In genomic region chr10:128212148-128212547, GRCm38 (mm10) we compare ENCODE assay signal across 9 mouse cellular contexts. TPM values are rescaled to one million over a fixed set of nuclear protein-coding genes. Genes with fewer than 3 reads are reported as not detected.
DNase-seq lines count a peak whose midpoint lies in the region; ATAC-seq and TF ChIP-seq lines count a peak whose summit lies in the region.
"Had no signal": no experiment of that assay in that cellular context is flagged by ENCODE, and none has a peak within 500 bp of the region (broad histone marks: within the 10 kb centered on the region; RNA-seq: fewer than 3 reads in every experiment).

No protein-coding gene starts in this region.

- WGBS in embryonic facial prominence, embryonic 13.5 days: 36% methylated on average over 6 of the region's 6 CpGs
- 52% methylated on average over 6 of the region's 6 CpGs for WGBS in intestine, embryonic 16.5 days
- WGBS in neural tube, embryonic 12.5 days: 47% methylated on average over 6 of the region's 6 CpGs

- intact Hi-C loops in left cerebral cortex, adult 2 months (cut with DNase I): no loop called here

- peak overlapping the region; percentile 60 for H3K4me3 ChIP-seq in left cerebral cortex, adult 2 months
- peak overlapping the region; percentile 68 for H3K4me3 ChIP-seq in embryonic facial prominence, embryonic 13.5 days
- H3K4me3 ChIP-seq in intestine, embryonic 16.5 days (ENCODE audit: low read length): peak overlapping the region; percentile 58
- H3K4me3 ChIP-seq in neural tube, embryonic 12.5 days: peak overlapping the region; percentile 45; the same call in 1 of the 2 replicates

- H3K4me2 ChIP-seq in embryonic facial prominence, embryonic 13.5 days: peak overlapping the region; percentile 91
- peak overlapping the region; percentile 89 for H3K4me2 ChIP-seq in intestine, embryonic 16.5 days (ENCODE audit: low read depth, low read length)
- peak overlapping the region; percentile 70 for H3K4me2 ChIP-seq in neural tube, embryonic 12.5 days (replicated peaks)

- no peak for DNase-seq in left cerebral cortex, adult 2 months (ENCODE audit: extremely low spot score in 1 of 2, low spot score in 2 of 2)
- no peak for DNase-seq in left cerebral cortex, adult 8-10 months (ENCODE audit: low spot score in 2 of 2)
- DNase-seq in adrenal gland, adult 8-10 months: no peak
- no peak for DNase-seq in left cerebral cortex, adult 18-20 months (ENCODE audit: low spot score in 2 of 2)
- DNase-seq in thymus, postnatal 0 days (ENCODE audit: low spot score): no peak

- peaks cover 14% of the 10 kb centered on the region for H3K36me3 ChIP-seq in embryonic facial prominence, embryonic 13.5 days
- no peaks in the 10 kb centered on the region; the same call in 1 of the 2 replicates for H3K36me3 ChIP-seq in intestine, embryonic 16.5 days (ENCODE audit: control insufficient read depth, insufficient read depth, low read length)
- no peaks in the 10 kb centered on the region for H3K36me3 ChIP-seq in neural tube, embryonic 12.5 days

- no peaks in the 10 kb centered on the region for H3K9me3 ChIP-seq in embryonic facial prominence, embryonic 13.5 days
- H3K9me3 ChIP-seq in intestine, embryonic 16.5 days (ENCODE audit: control insufficient read depth, low read length): no peaks in the 10 kb centered on the region
- no peaks in the 10 kb centered on the region for H3K9me3 ChIP-seq in neural tube, embryonic 12.5 days

- ATAC-seq in embryonic facial prominence, embryonic 13.5 days (ENCODE audit: insufficient number of reproducible peaks, insufficient read depth, low FRiP score, low TSS enrichment, low read depth): no peak
- peak; percentile 12; the same call in 1 of the 2 replicates for ATAC-seq in intestine, embryonic 16.5 days
- peak; percentile 8; the same call in 1 of the 2 replicates for ATAC-seq in neural tube, embryonic 12.5 days (ENCODE audit: low FRiP score, low read depth)

- no peak for TF ChIP-seq CTCF in left cerebral cortex, adult 2 months (IDR thresholded peaks at IDR 0.05)

- H3K27me3 ChIP-seq in embryonic facial prominence, embryonic 13.5 days: peaks cover 6% of the 10 kb centered on the region; the same call in 1 of the 2 replicates
- H3K27me3 ChIP-seq in intestine, embryonic 16.5 days (replicated peaks; ENCODE audit: control insufficient read depth, insufficient read depth, low read length): no peaks in the 10 kb centered on the region
- H3K27me3 ChIP-seq in neural tube, embryonic 12.5 days (replicated peaks): no peaks in the 10 kb centered on the region; the same call in 1 of the 2 replicates

- peak overlapping the region; percentile 78; the same call in 1 of the 2 replicates for H3K9ac ChIP-seq in embryonic facial prominence, embryonic 13.5 days
- no peak overlapping the region for H3K9ac ChIP-seq in intestine, embryonic 16.5 days (ENCODE audit: low read depth, low read length)
- no peak overlapping the region for H3K9ac ChIP-seq in neural tube, embryonic 12.5 days

- peak overlapping the region; percentile 81 for H3K27ac ChIP-seq in left cerebral cortex, adult 2 months
- H3K27ac ChIP-seq in embryonic facial prominence, embryonic 13.5 days: no peak overlapping the region; the same call in 1 of the 2 replicates
- no peak overlapping the region for H3K27ac ChIP-seq in intestine, embryonic 16.5 days (ENCODE audit: low read length)
- no peak overlapping the region for H3K27ac ChIP-seq in neural tube, embryonic 12.5 days

- H3K4me1 ChIP-seq in embryonic facial prominence, embryonic 13.5 days: peaks cover 13% of the 10 kb centered on the region
- peaks cover 11% of the 10 kb centered on the region; the same call in 1 of the 2 replicates for H3K4me1 ChIP-seq in intestine, embryonic 16.5 days (ENCODE audit: control insufficient read depth, insufficient read depth, low read length)
- peaks cover 12% of the 10 kb centered on the region for H3K4me1 ChIP-seq in neural tube, embryonic 12.5 days

RNA-seq across cellular contexts. Expression of gene Spryd4, which starts 0.5 kb away (rescaled TPM):
- total RNA-seq in left cerebral cortex, adult 2 months (2021): 10 to 100 TPM in 1 of 2 experiments, 1 to 10 TPM in 1; 9.5 to 10.4 TPM
- 1 to 10 TPM; 8.4 to 9.4 (median 9.2) TPM for total RNA-seq in left cerebral cortex, adult 8-10 months (2022)
- polyA plus RNA-seq in embryonic facial prominence, embryonic 13.5 days (2015; fragmentation: Nextera tagmentation; extraction: Ambion mirVana): 31.6 and 32.3 TPM in 2 replicates
- polyA plus RNA-seq in intestine, embryonic 16.5 days (2015; fragmentation: Nextera tagmentation; extraction: Ambion mirVana): 36.1 and 40.1 TPM in 2 replicates
- 21.8 and 21.9 TPM in 2 replicates for polyA plus RNA-seq in neural tube, embryonic 12.5 days (2016; fragmentation: Nextera tagmentation; extraction: Ambion mirVana)
- 10 to 100 TPM; 15.3 to 17.3 (median 16.9) TPM for total RNA-seq in adrenal gland, adult 8-10 months (2022)
- total RNA-seq in left cerebral cortex, adult 18-20 months (2021): 10 to 100 TPM; 10.4 to 10.8 TPM
- 15.4 and 17.1 TPM in 2 replicates for polyA plus RNA-seq in thymus, postnatal 0 days (2015; fragmentation: Nextera tagmentation; extraction: Ambion mirVana)

RNA-seq across cellular contexts. Expression of gene Mip, which starts 13.5 kb away (rescaled TPM):
- total RNA-seq in left cerebral cortex, adult 2 months (2021): not detected
- not detected for total RNA-seq in left cerebral cortex, adult 8-10 months (2022)
- polyA plus RNA-seq in embryonic facial prominence, embryonic 13.5 days (2015; fragmentation: Nextera tagmentation; extraction: Ambion mirVana): 0.14 and 0.51 TPM in 2 replicates
- 0.06 TPM in 1 of 2 replicates, not detected in the other for polyA plus RNA-seq in intestine, embryonic 16.5 days (2015; fragmentation: Nextera tagmentation; extraction: Ambion mirVana)
- polyA plus RNA-seq in neural tube, embryonic 12.5 days (2016; fragmentation: Nextera tagmentation; extraction: Ambion mirVana): not detected in 2 replicates
- total RNA-seq in adrenal gland, adult 8-10 months (2022): not detected
- total RNA-seq in left cerebral cortex, adult 18-20 months (2021): not detected
- polyA plus RNA-seq in thymus, postnatal 0 days (2015; fragmentation: Nextera tagmentation; extraction: Ambion mirVana): 0.06 TPM in 1 of 2 replicates, not detected in the other
- total RNA-seq: monocyte, adult 5-6 weeks had no signal

RNA-seq across cellular contexts. Expression of gene Gls2, which starts 17.9 kb away (rescaled TPM):
- total RNA-seq in left cerebral cortex, adult 2 months (2021): 10 to 100 TPM; 36.2 to 37.1 TPM
- total RNA-seq in left cerebral cortex, adult 8-10 months (2022): 10 to 100 TPM; 32.6 to 36.0 (median 34.0) TPM
- polyA plus RNA-seq in embryonic facial prominence, embryonic 13.5 days (2015; fragmentation: Nextera tagmentation; extraction: Ambion mirVana): 2.2 TPM in 2 replicates
- polyA plus RNA-seq in intestine, embryonic 16.5 days (2015; fragmentation: Nextera tagmentation; extraction: Ambion mirVana): 2.2 and 2.8 TPM in 2 replicates
- polyA plus RNA-seq in neural tube, embryonic 12.5 days (2016; fragmentation: Nextera tagmentation; extraction: Ambion mirVana): 1.00 and 1.5 TPM in 2 replicates
- 1 to 10 TPM; 2.5 to 4.2 (median 3.5) TPM for total RNA-seq in adrenal gland, adult 8-10 months (2022)
- 10 to 100 TPM; 33.0 to 39.9 TPM for total RNA-seq in left cerebral cortex, adult 18-20 months (2021)
- 0.78 and 1.5 TPM in 2 replicates for polyA plus RNA-seq in thymus, postnatal 0 days (2015; fragmentation: Nextera tagmentation; extraction: Ambion mirVana)
- total RNA-seq: monocyte, adult 5-6 weeks had no signal

RNA-seq across cellular contexts. Expression of gene Timeless, which starts 19.7 kb away (rescaled TPM):
- total RNA-seq in left cerebral cortex, adult 2 months (2021): 1 to 10 TPM; 8.2 to 9.1 TPM
- 1 to 10 TPM; 6.4 to 9.9 (median 7.8) TPM for total RNA-seq in left cerebral cortex, adult 8-10 months (2022)
- polyA plus RNA-seq in embryonic facial prominence, embryonic 13.5 days (2015; fragmentation: Nextera tagmentation; extraction: Ambion mirVana): 65.4 and 79.4 TPM in 2 replicates
- 29.0 and 33.3 TPM in 2 replicates for polyA plus RNA-seq in intestine, embryonic 16.5 days (2015; fragmentation: Nextera tagmentation; extraction: Ambion mirVana)
- 48.6 and 50.6 TPM in 2 replicates for polyA plus RNA-seq in neural tube, embryonic 12.5 days (2016; fragmentation: Nextera tagmentation; extraction: Ambion mirVana)
- 10 to 100 TPM in 2 of 4 experiments, 1 to 10 TPM in 2; 8.0 to 14.4 (median 11.1) TPM for total RNA-seq in adrenal gland, adult 8-10 months (2022)
- total RNA-seq in left cerebral cortex, adult 18-20 months (2021): 1 to 10 TPM; 7.0 to 9.2 TPM
- 51.7 and 59.7 TPM in 2 replicates for polyA plus RNA-seq in thymus, postnatal 0 days (2015; fragmentation: Nextera tagmentation; extraction: Ambion mirVana)

RNA-seq across cellular contexts. Expression of gene Rbms2, which starts 32.1 kb away (rescaled TPM):
- total RNA-seq in left cerebral cortex, adult 2 months (2021): 10 to 100 TPM; 15.6 to 16.4 TPM
- total RNA-seq in left cerebral cortex, adult 8-10 months (2022): 10 to 100 TPM; 14.3 to 18.7 (median 17.1) TPM
- polyA plus RNA-seq in embryonic facial prominence, embryonic 13.5 days (2015; fragmentation: Nextera tagmentation; extraction: Ambion mirVana): 39.7 and 42.2 TPM in 2 replicates
- polyA plus RNA-seq in intestine, embryonic 16.5 days (2015; fragmentation: Nextera tagmentation; extraction: Ambion mirVana): 24.9 and 25.2 TPM in 2 replicates
- 17.2 and 20.0 TPM in 2 replicates for polyA plus RNA-seq in neural tube, embryonic 12.5 days (2016; fragmentation: Nextera tagmentation; extraction: Ambion mirVana)
- 100 to 1,000 TPM in 2 of 4 experiments, 10 to 100 TPM in 2; 83.6 to 110 (median 99.3) TPM for total RNA-seq in adrenal gland, adult 8-10 months (2022)
- total RNA-seq in left cerebral cortex, adult 18-20 months (2021): 10 to 100 TPM; 14.9 to 15.4 TPM
- 14.1 and 17.3 TPM in 2 replicates for polyA plus RNA-seq in thymus, postnatal 0 days (2015; fragmentation: Nextera tagmentation; extraction: Ambion mirVana)

Comparison
In these comparisons a context has a peak if more than half of its experiments do, and no peak if none do; other contexts are left out.
1. RNA of gene Gls2, which starts 17.9 kb away (total RNA-seq): 33.0 to 39.9 TPM in left cerebral cortex, adult 18-20 months, 36.2 to 37.1 TPM in left cerebral cortex, adult 2 months and 32.6 to 36.0 TPM in left cerebral cortex, adult 8-10 months; 2.5 to 4.2 TPM in adrenal gland, adult 8-10 months; every median in the first group is over 4 times any median in the second.
2. Peak in every context shown above with its lines, with median percentiles within 50 percentile points of each other: H3K4me3 ChIP-seq and H3K4me2 ChIP-seq.